Mouse (Mus musculus) stomach, embryonic 14.5 days (tissue): ENCODE measurements at regions not wholly inside any gene's neighbourhood (a gene's known extent, or its start where the extent isn't known, plus 50 kb on each side); places are given as distances from the start of the nearest gene placed in this dataset.
"Not testable (repeated sequence)": the region's sequence is repeated elsewhere in the genome, so short reads cannot be mapped to it uniquely, and the experiment has no call there.

Source experiments
- ATAC-seq: fragments of 200-750 bp; cut with Nextera tagmentation; 2 replicates; pipeline ENCODE4 v1.8.0; 2017; ENCODE audit warnings: low read depth, moderate TSS enrichment; ENCODE audit not compliant: insufficient number of reproducible peaks, insufficient read depth, low FRiP score
- H3K27ac ChIP-seq: fragments of 300-500 bp; sonication (generic); 2 replicates; pipeline ENCODE4 v1.5.1; 2014; ENCODE audit warnings: mild to moderate bottlenecking, low read length, moderate library complexity, mixed read lengths
- H3K27me3 ChIP-seq: fragments of 300-500 bp; sonication (generic); 2 replicates; pipeline ENCODE4 v1.6.1; 2014; ENCODE audit warnings: low read length, control low read depth, mixed read lengths; ENCODE audit not compliant: control insufficient read depth, insufficient read depth
- H3K36me3 ChIP-seq: fragments of 300-500 bp; sonication (generic); 2 replicates; pipeline ENCODE4 v1.6.1; 2014; ENCODE audit warnings: mild to moderate bottlenecking, control low read depth, low read length, moderate library complexity, mixed read lengths; ENCODE audit not compliant: control insufficient read depth, insufficient read depth
- H3K4me1 ChIP-seq: fragments of 300-500 bp; sonication (generic); 2 replicates; pipeline ENCODE4 v1.6.1; 2014; ENCODE audit warnings: low read length, control low read depth, mixed read lengths; ENCODE audit not compliant: control insufficient read depth, insufficient read depth
- H3K4me2 ChIP-seq: fragments of 300-500 bp; sonication (generic); replicated peaks from 2 replicates; pipeline ENCODE4 v1.6.1; 2014; ENCODE audit warnings: low read depth, low read length, control low read depth
- H3K4me3 ChIP-seq: fragments of 300-500 bp; sonication (generic); 2 replicates; pipeline ENCODE4 v1.5.1; 2014; ENCODE audit warnings: low read depth, low read length, control low read depth
- H3K9ac ChIP-seq: fragments of 300-500 bp; sonication (generic); replicated peaks from 2 replicates; pipeline ENCODE4 v1.6.1; 2014; ENCODE audit warnings: low read depth, mild to moderate bottlenecking, control low read depth, low read length, moderate library complexity, mixed read lengths
- H3K9me3 ChIP-seq: fragments of 300-500 bp; sonication (generic); 2 replicates; pipeline ENCODE4 v1.6.1; 2016; ENCODE audit warnings: low read depth, low read length, control low read depth; ENCODE audit not compliant: control insufficient read depth
- WGBS: fragments of 180-500 bp; shearing (Covaris S2); extraction: QIAGEN DNeasy Blood & Tissue Kit; methylation state at CpG from one replicate; pipeline ENCODE4 v1.1.7; 2014; 5-methylcytosine and 5-hydroxymethylcytosine counted together

GRCm38 (mm10) chrX:151708055-151708670 is 92.4 kb upstream of the Huwe1 start:
- H3K9ac ChIP-seq, H3K4me1 ChIP-seq, H3K4me2 ChIP-seq, H3K27ac ChIP-seq, H3K36me3 ChIP-seq, H3K27me3 ChIP-seq, H3K4me3 ChIP-seq, H3K9me3 ChIP-seq: not testable (repeated sequence)
- WGBS, result 15% methylated on average over 4 of the region's 4 CpGs
- peak; percentile 33; the same call in 1 of the 2 replicates for ATAC-seq
